Mouse (Mus musculus): ENCODE data around the gene Naa11. TPM values are rescaled to one million over a fixed set of nuclear protein-coding genes. Genes with fewer than 3 reads are reported as not detected.

Naa11 gene
- not detected for polyA plus RNA-seq (2021)

DNA sequence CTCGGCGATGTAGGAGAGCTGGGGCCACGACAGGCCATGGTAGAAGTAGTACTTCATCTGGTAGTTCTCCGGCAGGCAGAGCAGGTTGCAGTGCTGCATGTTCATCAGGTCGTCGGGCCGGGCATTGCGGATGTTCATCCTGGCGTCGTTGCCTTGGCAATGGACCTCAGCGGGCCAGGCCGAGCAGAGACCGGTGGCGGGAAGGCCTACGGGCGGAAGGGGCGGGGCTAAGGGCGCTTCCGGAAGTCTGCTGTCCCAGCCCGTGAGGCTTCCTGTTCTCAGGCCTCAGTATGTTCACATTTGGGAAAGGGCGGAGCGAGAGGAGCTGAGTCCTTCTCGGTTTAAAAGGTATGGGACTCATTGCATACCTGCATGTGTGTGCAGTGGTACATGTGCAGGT lies at the start of gene Naa11:
Gene Naa11, minus strand, starts transcription at position 220 of the 400 bp plus-strand sequence.
- no peaks in the 10 kb centered on the region for H3K27me3 ChIP-seq
- DNase-seq (ENCODE audit: low read depth, low spot score) (no peak), ATAC-seq (no peak)
- ChIA-PET POLR2A (no interaction called here), CTCF (interaction anchor here (1.2 kb wide), 1 partner anchor 10 kb away, joined by 4 read pairs; no protein-coding TSS in a partner anchor)
- in situ Hi-C loops (cut with MboI; ENCODE audit: low pct_unique_long_range_greater_than_20kb), result no loop called here
- no peak for TF ChIP-seq CTCF (IDR thresholded peaks at IDR 0.05)

DNA sequence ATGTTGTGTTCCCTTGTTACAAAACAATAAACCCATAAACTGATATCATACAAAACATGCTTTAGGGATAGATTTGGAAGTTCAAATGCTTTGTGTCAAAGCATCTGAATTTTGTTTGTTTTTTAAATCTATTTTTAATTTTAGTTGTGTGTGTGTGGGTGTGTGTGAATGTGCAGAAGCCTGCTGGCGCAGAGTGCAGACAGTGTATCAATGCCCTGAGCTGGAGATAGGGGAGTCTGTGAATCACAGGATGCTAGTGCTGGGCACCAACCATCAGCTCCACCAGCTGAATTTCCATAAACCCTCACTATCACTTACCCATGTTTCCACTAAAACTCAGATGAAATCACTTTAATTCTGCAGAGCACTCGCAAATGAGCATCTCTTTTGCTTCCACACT lies 40.3 kb upstream of the Naa11 start:
- ChIA-PET CTCF (no interaction called here), POLR2A (no interaction called here)
- DNase-seq (ENCODE audit: low read depth, low spot score), result no peak
- in situ Hi-C loops (cut with MboI; ENCODE audit: low pct_unique_long_range_greater_than_20kb), result no loop called here
- TF ChIP-seq CTCF (IDR thresholded peaks at IDR 0.05), result no peak
- ATAC-seq, result no peak
- H3K27me3 ChIP-seq, result peaks cover 9% of the 10 kb centered on the region

DNA sequence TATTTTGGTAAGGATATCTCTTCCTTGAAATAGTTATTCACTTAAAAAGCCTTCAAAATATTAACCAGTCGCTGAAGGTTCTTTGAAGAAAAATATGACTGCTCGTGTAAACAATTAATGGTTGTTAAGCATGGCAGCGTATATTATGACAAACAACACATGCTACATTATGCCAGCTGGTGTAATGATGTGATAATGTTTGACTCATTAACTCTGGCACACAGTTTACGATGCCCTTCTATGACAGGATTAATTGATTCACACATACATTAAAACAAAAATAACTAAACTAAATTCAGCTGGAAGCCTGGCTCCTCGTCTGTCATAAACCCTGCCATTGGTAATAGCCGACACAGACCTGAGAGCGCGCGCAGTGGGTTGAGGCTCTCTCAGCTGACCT lies 37.8 kb upstream of the Naa11 start:
- DNase-seq (ENCODE audit: low read depth, low spot score) (no peak), ATAC-seq (no peak)
- in situ Hi-C loops (cut with MboI; ENCODE audit: low pct_unique_long_range_greater_than_20kb), result no loop called here
- H3K27me3 ChIP-seq, result peaks cover 9% of the 10 kb centered on the region
- ChIA-PET POLR2A (no interaction called here), CTCF (interaction anchor here (0.9 to 1.0 kb wide), 2 partner anchors 10 to 32 kb away, joined by 3 read pairs; no protein-coding TSS in a partner anchor)
- TF ChIP-seq CTCF (IDR thresholded peaks at IDR 0.05), result no peak

DNA sequence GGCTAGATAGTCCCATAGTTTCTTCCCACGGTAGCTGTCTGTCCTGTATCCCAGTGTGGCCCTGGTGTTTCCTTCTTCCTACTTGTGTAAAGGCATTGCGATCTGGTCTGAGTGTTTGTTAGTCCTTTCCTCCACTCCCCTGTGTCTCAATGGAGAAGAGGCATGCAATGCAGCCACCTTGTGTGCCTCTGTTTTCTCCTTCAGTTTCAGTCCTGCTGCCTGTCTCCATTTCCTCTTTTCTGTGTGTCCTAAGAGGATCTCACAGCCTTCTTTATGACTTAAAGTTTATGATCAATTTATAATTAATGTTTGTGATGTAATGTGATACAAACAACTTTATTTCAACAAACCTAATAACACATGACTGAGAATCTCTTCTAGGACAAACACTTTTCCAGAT lies 29.5 kb upstream of the Naa11 start:
- no peak for ATAC-seq
- no peak for TF ChIP-seq CTCF (IDR thresholded peaks at IDR 0.05)
- DNase-seq (ENCODE audit: low read depth, low spot score), result no peak
- H3K27me3 ChIP-seq, result peaks cover 7% of the 10 kb centered on the region
- ChIA-PET POLR2A (no interaction called here), CTCF (interaction anchor here (1.4 kb wide), 1 partner anchor 130 kb away, joined by 3 read pairs; no protein-coding TSS in a partner anchor)
- in situ Hi-C loops (cut with MboI; ENCODE audit: low pct_unique_long_range_greater_than_20kb), result no loop called here

DNA sequence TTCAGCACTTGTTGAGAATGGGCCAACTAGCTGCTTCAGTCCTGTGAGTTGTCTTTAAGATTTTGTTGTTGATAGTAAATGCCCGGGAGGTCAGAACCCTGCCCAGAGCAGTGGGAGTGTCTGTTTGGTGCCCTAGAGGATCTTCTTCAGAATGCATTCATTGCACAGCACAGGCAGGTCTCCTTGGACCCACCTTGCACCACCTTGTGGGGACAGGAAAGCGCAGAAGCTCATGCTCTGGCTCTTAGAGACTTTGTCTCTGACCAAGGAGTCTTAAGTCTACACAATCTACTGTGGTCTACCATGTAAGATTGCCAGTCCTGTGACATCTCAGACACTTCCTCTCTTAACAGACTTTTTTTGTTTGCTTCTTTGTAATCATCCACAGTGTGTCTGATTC lies 25.0 kb upstream of the Naa11 start:
- in situ Hi-C loops (cut with MboI; ENCODE audit: low pct_unique_long_range_greater_than_20kb), result no loop called here
- POLR2A ChIA-PET, result interaction anchor here (0.6 kb wide), 1 partner anchor 1191 kb away, joined by 3 read pairs; no protein-coding TSS in a partner anchor
- DNase-seq (ENCODE audit: low read depth, low spot score) (no peak), ATAC-seq (no peak)
- H3K27me3 ChIP-seq, result peaks cover 11% of the 10 kb centered on the region
- no peak for TF ChIP-seq CTCF (IDR thresholded peaks at IDR 0.05)
- CTCF ChIA-PET, result no interaction called here

DNA sequence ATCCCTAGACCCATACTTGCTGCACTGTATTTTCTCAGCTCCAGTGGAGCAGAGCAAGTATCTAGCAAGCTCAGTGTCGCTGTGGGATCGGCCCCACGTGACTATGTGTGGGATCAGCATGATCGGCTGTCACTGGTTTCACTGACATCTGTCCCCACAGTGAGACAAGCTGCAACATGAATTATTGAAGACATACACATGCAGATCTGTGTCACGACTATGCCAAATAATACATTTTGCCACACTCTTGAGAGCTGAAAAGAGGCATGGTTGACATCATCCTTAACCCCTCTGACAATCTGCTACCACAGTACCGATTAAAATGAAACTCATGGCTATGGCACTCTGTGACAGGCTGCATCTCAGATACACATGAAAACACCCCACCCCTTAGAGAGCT lies 23.7 kb upstream of the Naa11 start:
- ChIA-PET POLR2A (no interaction called here), CTCF (interaction anchor here (0.9 kb wide), 1 partner anchor 8 kb away, joined by 4 read pairs; no protein-coding TSS in a partner anchor)
- peaks cover 11% of the 10 kb centered on the region for H3K27me3 ChIP-seq
- in situ Hi-C loops (cut with MboI; ENCODE audit: low pct_unique_long_range_greater_than_20kb), result no loop called here
- TF ChIP-seq CTCF (IDR thresholded peaks at IDR 0.05), result no peak
- ATAC-seq (no peak), DNase-seq (ENCODE audit: low read depth, low spot score) (no peak)

DNA sequence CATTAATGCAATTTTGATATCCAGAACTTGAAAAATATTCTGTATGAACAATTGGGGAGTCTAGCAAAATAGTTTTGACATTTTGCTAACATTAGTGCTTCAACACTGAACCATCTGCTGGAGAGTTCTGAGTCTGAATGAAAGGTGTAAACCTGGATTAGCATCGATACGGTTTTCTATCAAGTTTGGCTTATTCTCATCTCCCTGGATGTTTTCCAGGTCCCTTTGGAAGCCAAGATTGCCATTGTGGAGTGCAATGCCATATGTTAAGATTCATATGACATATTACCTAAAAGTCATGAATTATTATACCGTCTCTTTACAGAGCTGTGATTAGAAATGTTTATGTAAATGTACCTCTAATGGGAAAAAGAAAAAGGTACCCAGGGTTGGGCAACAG lies 21.5 kb upstream of the Naa11 start:
- ChIA-PET POLR2A (no interaction called here), CTCF (interaction anchor here (1.9 kb wide), 1 partner anchor 15 kb away, joined by 5 read pairs; no protein-coding TSS in a partner anchor)
- DNase-seq (ENCODE audit: low read depth, low spot score) (no peak), ATAC-seq (no peak)
- peaks cover 4% of the 10 kb centered on the region for H3K27me3 ChIP-seq
- TF ChIP-seq CTCF (IDR thresholded peaks at IDR 0.05), result no peak
- in situ Hi-C loops (cut with MboI; ENCODE audit: low pct_unique_long_range_greater_than_20kb), result no loop called here

DNA sequence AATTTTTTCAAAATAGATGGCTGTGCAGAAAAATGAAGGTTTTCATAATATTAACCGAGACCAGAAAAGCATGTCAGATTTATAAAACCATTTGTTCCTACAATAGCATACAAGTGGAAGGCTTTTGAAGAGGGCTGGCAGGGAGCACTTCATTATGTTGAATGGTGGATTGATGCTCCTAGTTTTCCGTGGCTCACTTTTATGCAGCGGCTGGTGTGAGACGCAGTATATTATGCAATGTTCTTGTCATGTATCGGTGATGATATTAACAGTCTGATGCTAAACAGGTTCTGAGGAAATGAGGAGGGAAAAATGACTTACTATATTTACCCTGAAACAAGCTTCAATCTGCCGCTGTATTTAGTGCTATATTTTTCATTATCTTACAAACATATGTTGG lies 18.0 kb upstream of the Naa11 start:
- H3K27me3 ChIP-seq, result peaks cover 4% of the 10 kb centered on the region
- POLR2A ChIA-PET, result no interaction called here
- DNase-seq (ENCODE audit: low read depth, low spot score) (no peak), ATAC-seq (no peak)
- in situ Hi-C loops (cut with MboI; ENCODE audit: low pct_unique_long_range_greater_than_20kb), result no loop called here
- TF ChIP-seq CTCF (IDR thresholded peaks at IDR 0.05), result no peak
- CTCF ChIA-PET, result no interaction called here

DNA sequence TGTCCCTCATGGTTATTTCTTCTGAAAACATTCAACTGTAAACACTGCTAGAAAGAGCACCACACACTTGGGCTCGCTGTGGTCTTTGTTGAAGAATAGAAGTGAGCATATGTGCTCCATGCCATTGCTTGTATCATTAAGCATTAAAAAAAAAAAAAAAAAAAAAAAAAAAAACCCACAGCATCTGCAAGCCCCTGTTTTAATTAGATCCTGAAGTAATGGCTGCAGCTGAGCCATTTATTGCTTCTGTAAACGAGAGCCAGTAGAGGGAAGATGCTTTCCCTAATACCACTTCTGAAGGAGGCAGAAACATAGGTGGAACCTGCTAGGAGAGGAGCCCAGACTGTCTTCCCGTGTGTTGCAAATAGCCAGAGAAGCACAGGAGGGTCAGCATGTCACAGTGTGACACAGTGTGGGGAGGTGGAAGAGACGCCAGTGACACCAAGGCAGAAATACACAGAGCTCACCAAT lies 17.1 kb upstream of the Naa11 start:
- no peak for TF ChIP-seq CTCF (IDR thresholded peaks at IDR 0.05)
- ChIA-PET POLR2A (no interaction called here), CTCF (interaction anchor here (1.5 kb wide), 1 partner anchor 12 kb away, joined by 4 read pairs; no protein-coding TSS in a partner anchor)
- in situ Hi-C loops (cut with MboI; ENCODE audit: low pct_unique_long_range_greater_than_20kb), result no loop called here
- ATAC-seq (no peak), DNase-seq (ENCODE audit: low read depth, low spot score) (no peak)
- H3K27me3 ChIP-seq, result peaks cover 4% of the 10 kb centered on the region

DNA sequence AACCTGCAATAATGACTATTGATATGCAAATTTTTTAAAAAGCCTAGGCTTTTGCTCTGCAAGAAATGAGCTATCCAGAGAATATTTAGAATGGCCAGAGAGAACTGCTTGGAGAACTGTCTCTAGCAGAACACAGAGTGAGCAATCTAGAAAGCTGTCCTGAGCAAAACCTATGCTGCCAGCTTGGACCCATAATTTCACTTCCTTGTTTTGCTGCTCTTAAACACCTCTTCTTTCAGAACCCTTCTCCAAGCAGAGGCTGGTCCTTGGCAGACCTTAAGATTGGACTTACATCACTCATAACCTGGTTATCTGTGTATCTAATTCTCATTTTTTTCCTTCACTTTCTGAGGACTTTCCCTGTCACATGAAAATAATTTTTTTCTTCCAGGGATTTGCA lies 8.9 kb upstream of the Naa11 start:
- ChIA-PET CTCF (no interaction called here), POLR2A (no interaction called here)
- in situ Hi-C loops (cut with MboI; ENCODE audit: low pct_unique_long_range_greater_than_20kb), result no loop called here
- no peak for TF ChIP-seq CTCF (IDR thresholded peaks at IDR 0.05)
- ATAC-seq (no peak), DNase-seq (ENCODE audit: low read depth, low spot score) (no peak)
- H3K27me3 ChIP-seq, result no peaks in the 10 kb centered on the region

DNA sequence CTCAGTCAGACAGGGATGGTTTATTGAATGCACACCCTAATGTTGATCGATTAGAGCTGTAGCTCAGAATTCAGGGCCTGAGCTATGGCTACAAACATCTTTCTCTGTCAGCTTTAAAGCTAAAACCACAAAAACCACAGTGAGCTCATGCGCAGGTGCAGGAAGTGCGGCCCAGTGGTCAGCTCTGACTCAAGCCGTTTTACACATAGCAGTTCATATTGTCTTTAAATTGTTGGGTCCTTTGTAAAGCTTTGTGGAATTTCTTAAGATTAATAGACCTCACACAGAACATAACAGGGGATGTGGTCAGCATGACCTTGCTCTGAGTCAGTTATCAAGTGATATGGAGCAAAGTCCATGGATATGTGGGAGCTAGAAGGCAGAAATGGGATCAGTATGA lies 5.4 kb upstream of the Naa11 start:
- in situ Hi-C loops (cut with MboI; ENCODE audit: low pct_unique_long_range_greater_than_20kb), result no loop called here
- no peaks in the 10 kb centered on the region for H3K27me3 ChIP-seq
- no peak for TF ChIP-seq CTCF (IDR thresholded peaks at IDR 0.05)
- ATAC-seq, result peak; percentile 88
- POLR2A ChIA-PET, result interaction anchor here (0.5 kb wide), 1 partner anchor 263 kb away, joined by 3 read pairs; no protein-coding TSS in a partner anchor
- DNase-seq (ENCODE audit: low read depth, low spot score), result peak; percentile 79
- CTCF ChIA-PET, result interaction anchor here (0.9 to 1.2 kb wide), 3 partner anchors 11 to 33 kb away, joined by 3 to 4 read pairs (median 3); no protein-coding TSS in a partner anchor

DNA sequence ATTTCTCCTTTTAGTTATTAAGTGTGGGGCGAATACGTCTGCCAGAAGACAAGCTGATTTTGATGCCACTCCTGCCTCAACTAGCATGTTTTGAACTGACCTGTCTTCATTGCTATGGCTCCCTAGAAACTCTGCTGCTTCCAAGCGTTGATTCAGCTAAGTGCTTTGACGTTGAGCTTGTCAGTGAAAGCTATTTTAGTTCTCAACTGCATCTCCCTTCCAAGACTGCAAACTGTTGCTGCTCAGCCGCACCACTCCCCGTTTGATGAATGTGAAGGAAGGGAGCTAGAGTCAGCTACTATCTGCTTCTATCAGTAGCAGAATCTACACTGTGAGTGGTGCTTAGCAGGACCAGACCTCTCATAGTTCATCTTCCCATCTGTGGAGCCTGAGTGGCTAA lies 4.6 kb downstream of the Naa11 start:
- ATAC-seq, result no peak
- H3K27me3 ChIP-seq, result no peaks in the 10 kb centered on the region
- TF ChIP-seq CTCF (IDR thresholded peaks at IDR 0.05), result no peak
- POLR2A ChIA-PET, result no interaction called here
- DNase-seq (ENCODE audit: low read depth, low spot score), result no peak
- CTCF ChIA-PET, result interaction anchor here (1.1 to 1.4 kb wide), 2 partner anchors 18 to 233 kb away, joined by 3 to 4 read pairs; no protein-coding TSS in a partner anchor
- in situ Hi-C loops (cut with MboI; ENCODE audit: low pct_unique_long_range_greater_than_20kb), result no loop called here
